Mouse (Mus musculus): ENCODE results near the gene Gimap8.
"Not testable (repeated sequence)": the region's sequence is repeated elsewhere in the genome, so short reads cannot be mapped to it uniquely, and the experiment has no call there.

- TF ChIP-seq POLR2A (IDR thresholded peaks at IDR 0.05; ENCODE audit: insufficient read length, low read depth); USF1 (IDR thresholded peaks at IDR 0.05; ENCODE audit: low read depth); CEBPB (IDR thresholded peaks at IDR 0.05; ENCODE audit: insufficient read depth, poor library complexity, severe bottlenecking); E2F4 (IDR thresholded peaks at IDR 0.05; ENCODE audit: insufficient read depth); TCF12 (IDR thresholded peaks at IDR 0.05; ENCODE audit: insufficient read depth, poor library complexity, severe bottlenecking); REST (IDR thresholded peaks at IDR 0.05; ENCODE audit: insufficient read depth, insufficient read length); MAX (IDR thresholded peaks at IDR 0.05; ENCODE audit: low read depth); SRF (IDR thresholded peaks at IDR 0.05; ENCODE audit: control insufficient read depth, insufficient read length, low read depth): not testable (repeated sequence)
These were observed 24.7 kb upstream of the Gimap8 start for GRCm38 (mm10) chr6:48622186-48622843.
